Mouse (Mus musculus): ENCODE measurements at regions not wholly inside any gene's neighbourhood (a gene's known extent, or its start where the extent isn't known, plus 50 kb on each side); places are given as distances from the start of the nearest gene placed in this dataset.

DNA sequence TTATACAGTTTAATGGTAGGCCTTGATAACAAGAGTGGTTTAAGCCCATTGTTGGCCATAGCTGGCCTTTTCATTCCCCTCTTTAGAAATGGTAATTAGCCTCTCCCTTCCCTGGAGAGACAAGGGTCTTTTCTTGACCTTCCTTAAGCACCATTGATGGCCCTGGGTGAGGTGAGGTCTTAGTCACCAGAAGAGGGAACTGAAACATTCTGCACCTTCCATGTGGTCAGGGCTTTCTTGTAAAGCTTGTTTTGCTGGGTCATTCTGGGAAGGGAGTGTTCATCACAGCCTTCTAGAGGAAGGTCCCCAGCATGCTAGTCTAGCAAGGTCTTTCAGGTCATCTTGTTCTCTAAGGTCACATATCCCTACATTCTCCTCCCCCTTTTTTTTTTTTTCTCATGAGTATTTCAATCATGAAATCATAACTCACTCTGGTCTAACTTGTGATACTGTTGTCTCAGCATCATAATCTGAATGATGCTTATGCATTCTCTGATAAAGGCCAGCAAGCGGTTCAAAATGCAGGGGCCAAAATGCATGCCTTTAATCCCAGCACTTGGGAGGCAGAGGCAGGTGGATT, 315.2 kb upstream of the Meis1 start:
- WGBS (ENCODE audit: insufficient replicate concordance) = 73% methylated on average over 1 of the region's 1 CpGs
- Histone ChIP-seq H3K4me1 (replicated peaks) (no peaks in the 10 kb centered on the region), H3K27ac (replicated peaks) (no peak overlapping the region), H3K4me3 (replicated peaks) (no peak overlapping the region), H3K9ac (no peak overlapping the region), H3K4me2 (no peak overlapping the region), H3K36me3 (replicated peaks) (no peaks in the 10 kb centered on the region), H3K9me3 (replicated peaks) (no peaks in the 10 kb centered on the region), H3K27me3 (no peaks in the 10 kb centered on the region)
- no peak for ATAC-seq (ENCODE audit: insufficient read depth)

DNA sequence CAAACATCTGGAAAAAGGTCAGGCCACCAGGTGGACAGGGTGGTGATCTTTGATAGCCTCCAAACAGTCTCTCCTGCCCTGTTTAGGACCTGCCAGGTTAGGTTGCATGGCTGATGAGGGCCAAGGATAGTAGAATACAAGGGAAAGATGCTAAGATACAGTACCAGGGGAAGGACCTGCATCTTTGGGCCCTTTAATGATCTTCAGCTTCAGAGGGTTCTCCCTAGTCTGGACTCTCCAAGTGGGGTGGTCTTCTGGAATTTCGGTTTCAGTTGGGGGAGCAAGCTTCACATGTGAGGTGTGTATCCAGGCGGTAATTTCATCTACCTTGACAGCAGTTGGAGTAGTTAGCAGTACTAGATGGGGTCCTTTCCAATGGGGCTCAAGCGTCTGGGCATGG, 316.6 kb upstream of the Meis1 start:
- 59% methylated on average over 3 of the region's 3 CpGs for WGBS (ENCODE audit: insufficient replicate concordance)
- no peak overlapping the region for H3K4me2 ChIP-seq

DNA sequence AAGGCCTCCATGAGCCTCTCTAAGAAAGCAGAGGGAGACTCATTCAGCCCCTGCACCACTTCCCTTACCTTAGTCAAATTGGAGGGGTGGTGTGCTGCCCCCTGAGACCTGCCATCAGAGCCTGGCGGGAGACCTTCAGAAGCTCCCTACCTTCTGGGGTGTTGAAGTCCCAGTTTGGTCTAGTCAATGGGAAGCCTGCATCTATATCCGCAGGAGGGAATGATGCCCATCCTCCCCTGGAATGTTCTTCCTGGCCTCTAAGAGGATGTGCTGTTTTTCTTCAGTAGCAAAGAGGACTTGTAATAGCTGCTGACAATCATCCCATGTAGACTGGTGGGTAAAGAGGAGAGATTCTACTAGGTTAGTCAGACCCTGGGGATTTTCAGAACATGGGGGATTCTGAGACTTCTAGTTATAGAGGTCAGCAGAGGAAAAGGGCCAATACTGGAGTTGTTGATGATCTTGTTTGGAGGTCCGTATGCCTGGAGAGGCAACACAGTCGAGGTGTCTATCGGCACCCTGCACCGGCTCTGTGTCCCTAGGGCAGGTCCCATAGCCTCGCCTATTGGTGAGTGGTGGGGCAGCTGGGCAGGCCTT, 321.0 kb upstream of the Meis1 start:
- no peak for ATAC-seq (ENCODE audit: insufficient read depth)
- H3K4me3 ChIP-seq (replicated peaks) = no peak overlapping the region
- no peak overlapping the region for H3K9ac ChIP-seq
- 68% methylated on average over 7 of the region's 7 CpGs for WGBS (ENCODE audit: insufficient replicate concordance)
- H3K9me3 ChIP-seq (replicated peaks) = no peaks in the 10 kb centered on the region
- no peak overlapping the region for H3K27ac ChIP-seq (replicated peaks)
- H3K4me1 ChIP-seq (replicated peaks) = no peaks in the 10 kb centered on the region
- H3K36me3 ChIP-seq (replicated peaks) = no peaks in the 10 kb centered on the region
- H3K4me2 ChIP-seq = no peak overlapping the region
- H3K27me3 ChIP-seq = no peaks in the 10 kb centered on the region

More for the DNA sequence above, 316.6 kb upstream of the Meis1 start:
- H3K27ac ChIP-seq (replicated peaks) = no peak overlapping the region
- no peak overlapping the region for H3K9ac ChIP-seq
- no peaks in the 10 kb centered on the region for H3K27me3 ChIP-seq
- H3K9me3 ChIP-seq (replicated peaks) = no peaks in the 10 kb centered on the region
- H3K36me3 ChIP-seq (replicated peaks) = no peaks in the 10 kb centered on the region
- H3K4me1 ChIP-seq (replicated peaks) = no peaks in the 10 kb centered on the region
- no peak for ATAC-seq (ENCODE audit: insufficient read depth)
- H3K4me3 ChIP-seq (replicated peaks) = no peak overlapping the region

DNA sequence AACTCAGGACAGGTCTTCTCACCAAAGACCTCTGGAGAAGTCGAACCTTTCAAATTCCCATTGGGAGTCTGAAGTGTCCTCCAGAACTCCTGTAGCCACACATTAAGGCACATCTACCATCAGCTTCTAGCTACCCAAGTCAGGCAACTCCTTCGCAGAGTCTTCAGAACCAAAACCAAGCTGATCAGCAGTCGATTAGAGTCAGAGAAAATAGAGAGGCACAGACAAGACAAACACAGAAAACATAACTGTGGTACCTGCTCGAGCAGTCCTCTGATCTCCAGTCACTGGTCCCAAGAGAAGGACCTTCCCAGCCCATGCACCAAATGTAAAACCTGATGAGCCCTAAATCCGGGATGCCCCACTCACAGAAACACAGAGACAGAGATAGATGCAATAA, 322.1 kb upstream of the Meis1 start:
- Histone ChIP-seq H3K27ac (replicated peaks) (no peak overlapping the region), H3K9ac (no peak overlapping the region), H3K27me3 (no peaks in the 10 kb centered on the region), H3K9me3 (replicated peaks) (no peaks in the 10 kb centered on the region), H3K4me2 (no peak overlapping the region), H3K4me3 (replicated peaks) (no peak overlapping the region), H3K4me1 (replicated peaks) (no peaks in the 10 kb centered on the region), H3K36me3 (replicated peaks) (no peaks in the 10 kb centered on the region)
- 58% methylated on average over 5 of the region's 5 CpGs for WGBS (ENCODE audit: insufficient replicate concordance)
- ATAC-seq (ENCODE audit: insufficient read depth) = no peak

DNA sequence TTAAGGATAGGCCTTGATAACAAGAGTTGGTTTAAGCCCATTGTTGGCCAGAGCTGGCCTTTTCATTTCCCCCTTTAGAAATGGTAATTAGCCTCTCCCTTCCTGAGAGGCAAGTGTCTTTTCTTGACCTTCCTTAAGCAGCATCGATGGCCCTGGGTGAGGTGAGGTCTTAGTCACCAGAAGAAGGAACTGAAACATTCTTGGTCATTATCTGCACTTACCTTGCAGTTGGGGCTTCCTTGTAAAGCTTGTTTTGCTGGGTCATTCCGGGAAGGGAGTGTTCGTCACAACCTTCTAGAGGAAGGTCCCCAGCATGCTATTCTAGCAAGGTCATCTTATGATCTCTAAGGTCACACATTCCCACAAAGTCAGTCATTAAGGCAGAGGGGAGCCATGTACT, 322.6 kb upstream of the Meis1 start:
- no peaks in the 10 kb centered on the region for H3K9me3 ChIP-seq (replicated peaks)

DNA sequence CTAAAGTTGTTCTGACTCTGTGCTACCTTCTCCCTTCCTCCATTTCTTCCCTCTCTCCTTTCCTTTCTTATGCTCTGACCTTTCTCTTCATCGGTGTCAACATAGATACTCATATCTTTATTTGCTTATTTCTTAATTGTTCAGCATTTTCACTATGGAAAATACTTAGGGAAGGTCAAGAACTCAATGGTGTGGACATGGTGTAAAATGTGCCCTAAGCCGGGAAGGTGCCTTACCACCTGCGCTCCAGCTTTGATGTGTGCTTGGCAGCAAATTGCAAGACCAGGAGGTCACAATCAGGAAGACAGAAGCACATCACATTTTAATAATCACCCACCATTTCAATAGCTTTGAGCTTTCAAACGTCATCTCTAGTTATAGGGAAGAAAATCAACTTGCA, 324.0 kb upstream of the Meis1 start:
- no peaks in the 10 kb centered on the region for H3K9me3 ChIP-seq (replicated peaks)
- H3K27me3 ChIP-seq = no peaks in the 10 kb centered on the region
- H3K27ac ChIP-seq (replicated peaks) = no peak overlapping the region
- ATAC-seq (ENCODE audit: insufficient read depth) = no peak
- 56% methylated on average over 4 of the region's 4 CpGs for WGBS (ENCODE audit: insufficient replicate concordance)
- no peaks in the 10 kb centered on the region for H3K36me3 ChIP-seq (replicated peaks)
- no peak overlapping the region for H3K4me2 ChIP-seq
- no peak overlapping the region for H3K4me3 ChIP-seq (replicated peaks)
- no peak overlapping the region for H3K9ac ChIP-seq
- H3K4me1 ChIP-seq (replicated peaks) = no peaks in the 10 kb centered on the region

More for the DNA sequence above, 322.6 kb upstream of the Meis1 start:
- no peaks in the 10 kb centered on the region for H3K27me3 ChIP-seq
- no peak for ATAC-seq (ENCODE audit: insufficient read depth)
- H3K4me1 ChIP-seq (replicated peaks) = no peaks in the 10 kb centered on the region
- H3K27ac ChIP-seq (replicated peaks) = no peak overlapping the region
- H3K9ac ChIP-seq = no peak overlapping the region
- no peaks in the 10 kb centered on the region for H3K36me3 ChIP-seq (replicated peaks)
- H3K4me2 ChIP-seq = no peak overlapping the region
- 13% methylated on average over 3 of the region's 3 CpGs for WGBS (ENCODE audit: insufficient replicate concordance)
- no peak overlapping the region for H3K4me3 ChIP-seq (replicated peaks)

DNA sequence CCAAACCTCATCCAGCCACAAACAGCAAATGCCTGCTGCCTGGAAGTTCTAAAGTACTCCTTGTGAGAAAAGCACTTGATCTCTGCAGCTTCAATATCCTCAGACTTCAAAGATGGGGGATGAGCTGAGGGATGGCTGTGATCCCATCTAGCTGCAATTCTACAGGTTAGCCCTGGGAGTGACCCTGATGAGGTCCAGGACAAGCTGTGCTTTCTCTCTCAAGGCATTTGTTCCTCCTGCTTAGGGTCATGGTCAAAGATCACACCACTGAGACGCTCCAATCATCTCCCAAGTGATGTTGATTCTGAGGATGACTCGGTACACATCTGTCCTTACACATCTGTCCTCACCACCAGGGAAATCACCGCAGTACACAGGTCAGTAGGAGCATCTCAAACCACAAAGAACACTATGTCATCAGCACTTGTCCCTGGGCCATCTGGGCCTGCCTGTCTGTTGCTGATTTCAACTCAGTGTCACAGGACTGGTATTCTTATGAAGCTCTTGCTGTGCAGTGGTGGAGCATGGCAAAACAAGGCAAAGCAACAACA, 327.6 kb upstream of the Meis1 start:
- Histone ChIP-seq H3K9ac (no peak overlapping the region), H3K36me3 (replicated peaks) (no peaks in the 10 kb centered on the region), H3K27ac (replicated peaks) (no peak overlapping the region), H3K4me3 (replicated peaks) (no peak overlapping the region), H3K27me3 (no peaks in the 10 kb centered on the region), H3K9me3 (replicated peaks) (no peaks in the 10 kb centered on the region), H3K4me2 (no peak overlapping the region), H3K4me1 (replicated peaks) (no peaks in the 10 kb centered on the region)
- ATAC-seq (ENCODE audit: insufficient read depth) = no peak
- WGBS (ENCODE audit: insufficient replicate concordance) = 54% methylated on average over 3 of the region's 3 CpGs

DNA sequence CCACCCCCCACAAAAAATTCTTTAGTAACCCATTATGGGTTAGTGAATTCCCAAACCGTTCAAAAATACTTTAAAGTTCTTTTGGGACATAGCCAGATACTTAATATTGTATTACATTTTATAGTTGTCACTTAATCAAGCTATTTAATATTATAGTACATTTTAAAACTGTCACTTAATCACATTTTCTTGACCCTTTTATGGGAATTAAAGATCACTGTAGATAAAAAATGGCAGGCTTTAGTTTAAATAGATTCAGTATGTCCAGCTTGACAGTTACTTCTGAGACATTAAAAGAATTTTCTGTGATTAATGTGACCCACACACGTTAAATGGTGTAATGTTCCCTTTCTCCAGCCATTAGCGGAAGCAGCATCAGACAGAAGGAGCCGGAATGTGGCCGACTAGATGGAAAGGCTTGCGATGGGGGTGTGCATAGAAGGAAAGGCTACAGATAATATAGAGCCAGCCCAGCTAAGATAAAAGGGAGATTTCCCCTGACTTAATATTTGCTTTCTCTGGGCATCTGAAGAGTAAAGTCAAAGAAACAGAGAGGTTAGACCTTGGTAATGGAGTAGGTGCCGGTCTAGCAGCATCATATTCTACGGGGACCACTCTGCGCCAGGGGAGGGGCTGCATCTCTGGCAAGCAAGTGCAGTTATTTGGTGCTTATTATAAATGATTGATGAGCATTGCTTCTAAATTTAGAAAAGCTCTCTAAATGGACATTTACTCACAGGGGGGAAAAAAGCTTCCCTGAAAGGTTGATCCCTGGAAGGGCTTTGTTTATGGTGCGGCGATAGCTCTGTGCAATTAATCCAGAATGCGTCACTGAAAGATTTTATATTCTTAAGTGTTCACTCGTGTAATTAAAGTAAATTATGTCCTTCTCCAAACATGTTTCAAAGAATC, 331.8 kb upstream of the Meis1 start:
- 64% methylated on average over 13 of the region's 13 CpGs for WGBS (ENCODE audit: insufficient replicate concordance)
- Histone ChIP-seq H3K4me3 (replicated peaks) (no peak overlapping the region), H3K9ac (no peak overlapping the region), H3K9me3 (replicated peaks) (no peaks in the 10 kb centered on the region), H3K27ac (replicated peaks) (no peak overlapping the region), H3K27me3 (no peaks in the 10 kb centered on the region), H3K4me1 (replicated peaks) (no peaks in the 10 kb centered on the region), H3K36me3 (replicated peaks) (no peaks in the 10 kb centered on the region), H3K4me2 (no peak overlapping the region)
- no peak for ATAC-seq (ENCODE audit: insufficient read depth)

DNA sequence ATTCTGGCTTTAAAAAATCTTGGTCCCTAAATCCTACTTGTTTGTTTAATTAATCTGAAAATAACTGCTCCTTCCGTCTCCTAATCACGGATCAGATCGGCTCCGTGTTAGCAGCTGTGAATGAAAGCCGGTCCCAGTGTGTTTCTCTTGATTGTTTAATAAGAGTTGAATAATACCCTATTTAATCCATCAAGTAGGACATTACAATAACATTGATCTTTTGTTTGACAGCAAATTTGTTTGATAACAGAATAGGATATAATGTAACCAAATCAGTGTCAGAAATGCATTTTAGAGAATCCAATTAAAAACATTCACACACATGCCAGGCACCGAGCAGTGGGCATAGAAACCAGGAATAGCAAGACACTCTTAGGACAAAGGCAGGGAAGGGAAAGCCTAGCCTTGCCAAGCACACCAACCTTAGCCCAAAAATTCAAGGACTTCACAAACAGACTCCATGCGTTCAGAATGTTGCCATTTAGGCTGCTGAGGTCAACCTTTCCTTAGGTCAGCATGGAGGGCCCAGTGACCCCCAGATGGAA, 332.5 kb upstream of the Meis1 start:
- H3K4me3 ChIP-seq (replicated peaks) = no peak overlapping the region
- no peaks in the 10 kb centered on the region for H3K27me3 ChIP-seq
- H3K9ac ChIP-seq = no peak overlapping the region
- no peaks in the 10 kb centered on the region for H3K36me3 ChIP-seq (replicated peaks)
- ATAC-seq (ENCODE audit: insufficient read depth) = no peak
- H3K27ac ChIP-seq (replicated peaks) = no peak overlapping the region
- no peaks in the 10 kb centered on the region for H3K9me3 ChIP-seq (replicated peaks)
- H3K4me1 ChIP-seq (replicated peaks) = no peaks in the 10 kb centered on the region
- H3K4me2 ChIP-seq = no peak overlapping the region
- 76% methylated on average over 7 of the region's 7 CpGs for WGBS (ENCODE audit: insufficient replicate concordance)

DNA sequence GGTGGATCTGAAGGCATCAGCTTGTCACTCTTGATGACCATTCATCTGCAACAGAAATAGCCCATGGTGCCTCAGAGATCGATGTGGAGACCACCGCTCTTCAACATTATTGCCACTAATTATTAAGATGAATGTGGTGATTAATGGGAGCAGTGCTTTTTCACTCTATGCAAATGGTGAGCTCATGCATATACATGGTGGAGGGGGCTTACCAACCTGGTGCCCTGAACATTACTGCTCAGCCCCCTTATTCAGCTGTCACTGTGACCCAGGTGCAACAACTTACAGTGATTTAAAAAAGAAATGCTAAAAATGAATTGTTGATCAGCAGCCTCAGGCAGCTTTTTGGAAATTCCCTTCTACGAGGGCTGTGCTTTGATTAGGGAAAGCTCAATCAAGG, 334.9 kb upstream of the Meis1 start:
- Histone ChIP-seq H3K4me3 (replicated peaks) (no peak overlapping the region), H3K9ac (no peak overlapping the region), H3K36me3 (replicated peaks) (no peaks in the 10 kb centered on the region), H3K9me3 (replicated peaks) (no peaks in the 10 kb centered on the region), H3K27me3 (no peaks in the 10 kb centered on the region), H3K27ac (replicated peaks) (no peak overlapping the region), H3K4me1 (replicated peaks) (no peaks in the 10 kb centered on the region), H3K4me2 (no peak overlapping the region)
- no peak for ATAC-seq (ENCODE audit: insufficient read depth)
- WGBS (ENCODE audit: insufficient replicate concordance) = 67% methylated on average over 3 of the region's 3 CpGs

DNA sequence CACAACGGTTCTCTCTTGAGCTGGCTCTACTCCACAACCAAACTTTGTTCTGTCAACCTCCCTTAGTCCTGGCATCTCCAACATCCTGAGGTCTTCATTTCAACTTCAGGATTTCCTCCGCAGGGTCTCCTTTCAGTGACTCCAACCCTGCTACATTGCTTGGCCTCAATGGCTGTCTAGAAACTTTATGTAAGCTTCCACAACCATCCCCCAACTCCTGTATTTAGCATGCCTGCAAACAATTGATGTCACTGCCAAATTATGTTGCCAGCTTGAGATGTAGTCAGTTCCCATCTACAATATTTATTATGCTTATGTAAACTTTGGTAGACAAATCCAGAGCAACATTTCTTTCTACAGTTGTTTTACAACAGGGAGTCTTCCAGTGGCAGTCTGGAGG, 336.4 kb upstream of the Meis1 start:
- no peak overlapping the region for H3K27ac ChIP-seq (replicated peaks)
- H3K36me3 ChIP-seq (replicated peaks) = no peaks in the 10 kb centered on the region
- no peaks in the 10 kb centered on the region for H3K4me1 ChIP-seq (replicated peaks)
- WGBS (ENCODE audit: insufficient replicate concordance) = 51% methylated on average over 2 of the region's 2 CpGs
- no peak overlapping the region for H3K4me2 ChIP-seq
- no peak overlapping the region for H3K4me3 ChIP-seq (replicated peaks)
- no peaks in the 10 kb centered on the region for H3K9me3 ChIP-seq (replicated peaks)
- no peaks in the 10 kb centered on the region for H3K27me3 ChIP-seq
- no peak overlapping the region for H3K9ac ChIP-seq
- ATAC-seq (ENCODE audit: insufficient read depth) = no peak

Measured in liver, embryonic 15.5 days (tissue).